Mouse (Mus musculus) lung, adult 2 months (tissue): ENCODE data around the gene Gdpd1.

Source experiments
- CTCF ChIP-seq: fragments of 200-500 bp; IDR thresholded peaks from 2 replicates; pipeline ENCODE4 v1.5.1; 2011; ENCODE audit warnings: mild to moderate bottlenecking, low read length, control low read depth; ENCODE audit not compliant: insufficient read depth
- POLR2A ChIP-seq: fragments of 200-500 bp; IDR thresholded peaks from 2 replicates; pipeline ENCODE4 v1.6.1; 2011; ENCODE audit warnings: low read depth, mild to moderate bottlenecking, control low read depth, low read length, borderline replicate concordance; ENCODE audit errors: extremely low read depth

- no peak for TF ChIP-seq CTCF
- TF ChIP-seq POLR2A: no peak
These were observed 81.3 kb downstream of the Gdpd1 start for GRCm38 (mm10) chr11:86992461-86992988.
